Mouse (Mus musculus) activated CD4-positive, CD25-positive, alpha-beta regulatory T cell, adult 4 months (primary cell): ENCODE results near the gene Erich6b. TPM values are rescaled to one million over a fixed set of nuclear protein-coding genes. Genes with fewer than 3 reads are reported as not detected.

Experiments used
- ATAC-seq: one replicate; pipeline ENCODE4 v1.8.0; 2017
- polyA plus RNA-seq, 2 experiments: library from polyadenylated mRNA; unstranded; fragments of 100-300 nt; shearing (Covaris generic); gene quantifications; one replicate each; pipeline ENCODE4 v1.2.1; 2017

The Erich6b gene
- polyA plus RNA-seq = not detected

DNA sequence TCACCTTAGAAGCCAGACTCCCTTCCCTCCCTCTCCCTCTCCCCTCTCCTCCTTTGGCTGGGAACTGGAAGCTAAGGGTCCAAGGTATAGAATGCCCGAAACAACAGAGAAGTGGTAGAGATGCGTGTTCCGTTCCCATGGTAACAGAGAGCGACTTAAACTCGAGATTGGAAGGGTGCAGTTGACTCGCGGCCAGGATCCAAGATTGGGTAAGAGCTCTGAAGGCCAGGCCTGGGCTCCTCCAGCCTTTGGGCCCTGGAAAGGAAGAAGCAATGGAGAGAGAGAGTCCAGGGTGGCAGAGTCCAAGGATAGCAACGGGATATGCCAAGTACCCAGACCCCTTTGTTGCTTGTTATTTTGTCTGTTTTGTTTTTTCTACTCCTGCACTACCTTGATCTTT, at the start of gene Erich6b:
TSS of gene Erich6b (plus strand) at position 180 of the 400 bp plus-strand sequence.
- ATAC-seq = no peak

DNA sequence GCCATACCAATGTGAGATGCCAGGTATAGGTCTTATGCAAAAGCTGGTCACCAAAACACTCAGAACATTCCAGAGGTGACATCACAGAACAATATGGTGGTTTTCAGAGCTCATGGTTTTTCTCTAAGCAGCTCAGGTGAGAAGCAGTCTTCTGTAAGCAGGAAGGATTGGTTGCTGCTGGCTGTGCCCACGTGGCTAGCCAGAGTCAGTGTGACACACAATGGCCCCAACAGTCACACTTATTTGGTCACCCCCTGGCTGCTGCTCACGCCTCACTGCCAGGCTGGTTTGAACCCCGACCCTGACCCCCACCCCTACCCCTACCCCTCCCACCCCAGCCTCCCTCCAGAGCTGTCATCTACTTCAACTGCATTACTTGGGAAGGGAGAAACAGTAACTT, 49.1 kb upstream of the Erich6b start, which contains the start of gene Spert:
TSS of gene Spert (minus strand) at position 139 of the 400 bp plus-strand sequence.
- ATAC-seq = no peak

DNA sequence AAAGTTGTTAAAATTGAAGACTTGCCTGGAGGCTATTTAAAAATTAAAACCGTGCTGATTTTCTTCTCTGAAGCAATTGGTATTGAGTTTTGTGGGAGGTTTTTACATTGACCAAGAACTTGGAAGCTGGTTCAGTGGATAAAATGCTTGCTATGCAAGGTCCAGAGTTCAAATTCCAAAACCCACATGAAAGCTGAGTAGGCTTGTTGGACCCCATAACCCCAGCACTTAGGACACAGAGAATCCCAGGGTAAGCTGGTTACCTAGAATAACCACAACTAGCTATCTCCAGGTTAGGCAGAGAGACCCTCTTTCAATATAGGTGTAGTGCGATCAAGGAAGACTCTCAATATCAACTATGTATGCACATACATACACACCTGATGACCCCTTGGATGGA, 32.9 kb upstream of the Erich6b start:
- no peak for ATAC-seq

DNA sequence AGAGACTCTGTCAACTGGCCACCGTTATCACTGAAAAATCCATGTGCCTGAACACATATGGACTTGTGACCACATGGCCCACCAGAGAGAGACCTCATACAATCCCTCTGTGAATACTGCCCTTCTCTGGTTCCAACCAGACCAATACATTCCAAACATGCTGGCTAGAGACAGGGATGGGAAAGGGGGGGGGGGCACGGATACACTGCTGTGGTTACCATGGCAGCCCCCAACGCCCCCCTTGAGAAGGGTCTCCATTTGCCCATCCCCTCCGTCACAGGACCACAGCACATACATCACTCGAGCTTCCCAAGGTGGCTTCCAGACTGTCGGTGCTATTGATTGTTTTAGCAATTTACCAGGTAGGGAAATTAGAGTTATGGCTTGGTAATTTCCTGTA, 25.7 kb upstream of the Erich6b start:
- ATAC-seq = no peak

DNA sequence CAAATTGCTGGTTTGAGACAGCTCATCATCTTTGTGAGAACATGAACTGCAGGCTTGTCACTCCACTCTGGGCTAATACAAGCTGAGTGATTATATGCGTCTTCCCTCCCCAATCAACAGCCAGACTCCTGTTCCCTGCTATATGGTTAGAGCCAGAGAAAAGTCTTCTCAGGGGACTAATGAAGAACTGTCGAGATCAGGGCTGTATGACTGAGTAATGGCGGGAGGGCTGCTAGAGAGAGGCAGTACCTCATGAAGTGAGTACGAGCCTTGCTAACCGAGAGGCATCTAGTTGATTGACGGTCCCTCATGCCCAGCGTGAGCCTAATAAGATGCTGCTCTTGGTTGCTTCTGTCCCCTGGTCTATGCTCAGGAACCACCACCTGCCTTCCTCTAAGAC, 19.1 kb upstream of the Erich6b start:
- ATAC-seq = no peak

DNA sequence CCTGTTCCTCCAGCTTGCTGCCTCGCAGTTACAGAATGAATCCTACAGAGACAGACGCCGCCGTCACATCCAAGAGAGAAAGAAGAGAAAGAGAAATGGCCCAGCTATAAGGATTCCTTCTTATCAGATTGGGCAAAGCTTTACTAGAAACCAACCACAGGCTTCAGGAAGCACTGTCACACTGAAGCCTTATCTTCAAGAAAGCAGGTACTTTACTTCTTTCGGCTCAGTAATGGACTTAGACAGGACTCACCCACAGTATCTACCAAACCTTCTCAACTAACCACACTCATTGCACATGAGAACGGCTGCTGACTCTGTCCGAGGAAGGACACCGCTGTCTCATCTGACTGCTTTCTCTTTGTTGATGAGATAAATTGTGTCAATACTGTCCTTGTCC, 13.2 kb upstream of the Erich6b start:
- ATAC-seq = no peak

DNA sequence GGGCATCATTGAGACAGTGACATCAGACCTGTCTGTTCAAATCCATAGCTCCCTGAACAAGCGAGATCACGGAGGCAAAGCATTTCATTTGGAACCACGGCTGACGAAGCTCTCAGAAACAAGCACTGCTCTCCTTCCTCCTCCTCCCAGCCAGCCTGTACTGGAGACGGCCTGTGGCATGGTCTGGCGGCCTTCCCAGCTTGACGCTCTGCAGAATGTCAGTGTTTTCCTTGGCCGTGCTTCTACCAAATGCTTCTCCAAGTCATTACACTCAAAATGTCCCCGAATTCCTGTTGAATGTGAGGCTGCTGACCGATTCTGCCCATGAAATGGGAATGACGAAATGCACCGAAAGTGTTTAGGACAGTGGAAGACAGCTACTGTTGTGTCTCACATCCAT, 6.7 kb upstream of the Erich6b start:
- ATAC-seq = no peak

DNA sequence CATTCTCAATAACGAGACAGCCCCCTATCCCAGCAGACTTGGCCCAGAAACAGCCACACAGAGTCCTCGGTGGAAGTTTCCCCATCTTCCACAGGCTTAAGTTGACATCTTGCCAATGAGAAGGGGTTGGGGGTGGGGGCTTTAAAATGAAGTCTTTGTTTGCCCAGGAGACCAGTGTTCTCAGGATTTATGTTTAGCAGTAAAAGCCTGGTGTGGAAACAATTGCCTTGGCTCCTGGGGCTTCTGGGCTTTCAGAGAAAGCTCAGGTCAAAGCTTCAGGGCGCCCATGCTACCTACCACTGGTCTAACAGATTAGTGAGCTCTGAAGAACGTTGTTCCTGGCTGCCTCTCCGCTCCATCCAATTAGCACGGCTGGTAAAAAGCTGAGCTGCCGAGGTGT, 6.0 kb upstream of the Erich6b start:
- ATAC-seq = no peak

DNA sequence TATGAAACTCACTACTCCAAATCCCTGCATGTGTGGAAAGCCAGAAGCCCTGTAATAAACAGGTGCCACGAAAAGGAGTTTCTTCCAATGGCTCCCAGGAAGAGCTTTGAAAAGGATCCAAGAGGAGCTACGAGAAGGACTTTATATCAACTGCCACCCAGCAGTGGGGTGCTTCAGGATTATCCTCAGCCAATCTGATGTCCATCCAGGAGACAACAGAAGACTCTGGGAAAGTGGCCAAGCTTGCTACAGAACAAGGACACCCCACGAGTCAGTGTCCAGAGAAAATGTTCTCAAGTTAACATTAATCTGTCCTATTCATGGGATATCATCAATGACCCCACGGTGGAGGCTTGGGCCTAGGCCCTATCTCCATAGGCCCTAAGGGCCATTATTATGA, 4.4 kb upstream of the Erich6b start:
- no peak for ATAC-seq

DNA sequence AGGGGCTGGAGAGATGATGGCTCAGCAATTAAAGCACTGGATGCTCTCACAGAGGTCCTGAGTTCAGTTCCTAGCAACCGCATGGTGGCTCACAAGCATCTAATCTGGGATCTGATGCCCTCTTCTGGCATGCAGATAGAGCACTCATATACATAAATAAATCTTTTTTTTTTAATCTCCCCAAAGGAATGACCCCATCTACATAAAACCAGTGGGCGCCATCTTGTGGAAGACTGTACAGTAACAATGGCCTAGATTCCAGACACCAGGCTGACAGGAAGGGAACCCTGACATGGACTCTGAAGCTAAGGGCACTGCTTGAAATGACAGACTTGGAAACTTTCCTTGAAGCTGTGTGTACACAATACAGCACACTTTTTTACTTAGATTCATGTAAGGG, 1.2 kb upstream of the Erich6b start:
- ATAC-seq = no peak

DNA sequence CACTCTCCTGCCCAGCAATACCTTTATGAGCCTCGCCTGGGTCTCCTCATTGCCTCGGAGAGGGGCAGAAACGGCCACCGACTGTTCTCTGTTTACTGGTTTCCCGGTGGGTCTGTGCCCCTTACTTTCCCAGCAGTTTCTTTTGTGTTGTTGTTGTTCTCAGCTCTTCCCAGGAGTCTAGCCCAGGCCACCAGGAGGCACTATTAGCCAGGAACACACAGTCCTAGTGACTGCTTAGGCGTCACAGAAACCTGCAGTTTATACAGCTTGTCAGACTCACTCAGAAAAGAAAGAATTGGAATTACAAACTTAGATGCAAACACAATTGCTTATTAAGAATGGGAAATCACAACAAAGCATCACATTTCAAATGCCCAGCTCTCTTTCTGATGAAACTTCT, 690 bp upstream of the Erich6b start:
- no peak for ATAC-seq

DNA sequence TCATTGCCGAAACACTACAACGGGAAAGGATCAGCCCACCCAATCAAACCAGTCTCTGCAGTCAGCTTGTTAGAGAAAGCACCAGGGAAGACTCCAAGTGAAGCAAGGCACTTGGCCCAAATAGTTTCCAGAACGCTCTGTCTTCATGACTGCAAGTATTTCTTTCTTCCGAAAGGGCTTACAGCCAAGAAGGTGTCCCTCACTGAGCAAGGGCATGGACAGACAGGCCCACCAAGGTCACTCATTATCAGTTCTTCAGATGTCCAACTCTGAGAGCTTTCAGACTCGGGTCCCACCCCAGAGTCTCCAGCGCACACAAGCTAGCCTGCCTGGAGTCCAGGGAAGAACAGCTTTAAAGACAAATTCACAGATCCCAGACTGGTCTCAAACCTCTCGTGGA, 3.4 kb downstream of the Erich6b start:
- no peak for ATAC-seq

DNA sequence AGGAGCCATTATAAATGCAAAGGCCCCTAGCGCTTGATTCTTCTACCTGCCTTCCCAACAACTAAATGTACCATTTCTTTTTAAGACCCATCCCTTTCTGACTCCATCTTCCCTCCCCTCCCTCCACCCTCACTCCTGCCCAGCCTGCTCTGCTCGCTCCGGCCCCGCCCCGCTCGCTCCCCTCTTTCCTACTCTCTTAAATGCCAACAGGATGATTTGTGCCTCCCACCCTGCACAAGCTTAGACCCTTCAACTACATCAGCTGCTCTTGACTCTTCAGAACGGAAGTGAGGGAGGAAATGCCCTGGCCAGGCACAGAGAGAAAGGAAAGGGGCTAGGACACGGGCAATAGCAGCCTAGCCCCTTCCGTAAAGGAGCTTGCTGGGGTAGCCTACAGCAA, 4.0 kb downstream of the Erich6b start:
- no peak for ATAC-seq

DNA sequence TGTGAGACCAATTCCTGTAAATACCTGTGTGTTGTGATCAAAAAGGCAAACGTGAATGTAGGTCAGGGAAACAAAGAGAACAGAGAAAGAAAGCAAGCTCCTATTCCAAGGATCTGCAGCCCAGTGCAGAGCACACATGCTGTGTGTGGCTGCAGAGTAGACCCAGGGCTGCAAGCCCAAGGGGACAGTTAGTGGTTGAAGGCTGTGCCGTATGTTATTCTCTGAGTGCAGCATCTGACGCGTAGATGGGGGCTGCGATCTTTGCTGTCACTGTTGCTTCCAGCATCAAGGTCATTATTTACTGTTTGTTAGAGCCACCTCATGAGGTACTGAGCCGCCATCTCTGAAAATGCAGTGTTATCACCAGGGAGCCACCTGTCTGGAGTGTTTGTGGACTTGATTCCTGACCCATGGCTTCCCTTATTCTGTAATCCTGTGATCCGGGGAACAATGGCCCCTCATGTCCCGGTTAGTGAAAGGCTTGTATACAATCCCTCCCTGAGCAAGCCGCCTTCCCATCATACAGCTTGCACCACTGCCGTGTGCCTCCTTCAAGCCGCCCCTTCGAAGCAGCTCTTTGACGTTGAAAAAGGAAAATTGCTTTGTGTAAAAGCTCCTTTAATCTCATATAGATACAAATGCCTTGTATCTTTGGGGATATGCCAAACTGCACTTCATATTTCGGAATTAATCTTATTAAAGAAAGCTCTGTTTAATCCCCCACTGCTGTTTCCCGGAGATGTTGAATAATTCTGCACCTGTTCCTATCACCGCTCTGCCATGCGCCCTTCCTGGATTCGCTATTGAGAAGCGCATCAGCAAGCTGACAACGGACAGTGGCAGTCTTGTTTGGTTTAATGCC, 5.1 kb downstream of the Erich6b start:
- ATAC-seq = no peak

DNA sequence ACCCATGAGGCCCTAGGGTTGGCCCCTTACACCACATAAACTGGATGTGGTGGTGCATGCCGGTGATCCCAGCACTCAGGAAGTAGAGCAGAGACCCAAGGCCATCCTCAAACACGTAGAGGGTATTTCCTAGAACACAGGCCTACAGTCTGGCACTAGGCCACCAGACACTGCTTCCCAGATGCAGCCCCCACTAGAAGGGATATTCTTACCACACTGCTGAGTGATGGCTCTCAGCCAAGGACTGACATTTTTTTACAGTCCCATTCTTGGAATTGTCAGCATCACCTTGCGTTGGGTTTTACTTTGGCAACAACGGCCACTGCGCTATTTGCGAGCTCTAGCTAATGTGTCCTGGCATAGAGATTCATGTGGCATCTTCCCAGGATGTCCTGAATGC, 18.9 kb downstream of the Erich6b start:
- ATAC-seq = no peak

DNA sequence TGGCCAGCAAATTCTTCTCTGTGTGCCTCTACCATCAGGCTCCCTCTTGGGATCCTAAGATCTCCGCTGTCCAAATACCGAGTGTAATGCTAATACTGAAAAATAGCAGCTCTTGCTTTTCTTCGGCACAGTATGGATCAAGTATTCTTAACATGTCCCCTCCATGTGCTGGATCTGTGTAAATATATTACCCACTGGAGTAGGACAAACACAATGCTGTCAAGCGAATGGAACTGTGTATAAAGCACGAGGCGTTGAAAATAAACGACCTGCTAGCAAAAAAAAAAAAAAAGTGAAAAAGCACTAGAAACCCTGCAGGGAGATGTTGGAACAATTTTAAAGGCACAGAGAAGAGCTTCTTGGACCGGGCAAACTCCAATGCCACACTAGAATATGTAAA, 19.5 kb downstream of the Erich6b start:
- ATAC-seq = no peak

DNA sequence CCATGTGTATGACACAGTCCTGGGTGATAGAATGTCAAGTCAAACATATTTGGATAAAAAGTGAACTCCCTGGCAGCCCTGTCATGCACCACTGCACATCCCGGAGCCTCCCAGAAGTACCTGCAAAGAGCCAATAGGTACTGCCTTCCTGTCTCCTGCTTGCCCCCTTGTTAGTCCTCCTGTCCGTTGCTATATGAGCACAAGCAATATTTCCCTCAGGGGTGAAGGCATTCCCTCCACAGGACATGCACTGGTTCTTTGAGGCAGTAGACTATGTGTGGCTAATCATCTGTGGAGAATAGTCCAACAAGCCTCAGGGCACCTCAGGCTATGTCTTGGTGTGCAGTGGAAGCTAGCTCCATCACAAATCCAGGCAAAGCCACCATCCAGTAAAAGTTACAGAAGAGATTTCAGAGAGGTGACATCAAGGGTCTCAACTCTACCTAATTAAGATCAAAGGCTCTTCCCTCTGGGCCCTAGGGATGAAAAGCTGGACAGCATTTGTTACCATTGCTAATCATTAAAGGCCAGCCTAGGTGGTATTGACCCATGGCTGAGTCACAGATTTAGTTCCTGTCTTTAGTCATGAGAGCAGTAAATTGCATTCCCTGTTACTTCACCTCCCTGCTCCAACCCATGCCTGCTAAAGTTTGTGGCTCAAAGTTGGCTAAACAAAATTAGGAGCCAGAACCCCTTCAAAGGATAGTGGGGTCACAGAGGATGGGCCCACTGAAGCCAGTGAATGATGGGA, 23.5 kb downstream of the Erich6b start:
- ATAC-seq = no peak

DNA sequence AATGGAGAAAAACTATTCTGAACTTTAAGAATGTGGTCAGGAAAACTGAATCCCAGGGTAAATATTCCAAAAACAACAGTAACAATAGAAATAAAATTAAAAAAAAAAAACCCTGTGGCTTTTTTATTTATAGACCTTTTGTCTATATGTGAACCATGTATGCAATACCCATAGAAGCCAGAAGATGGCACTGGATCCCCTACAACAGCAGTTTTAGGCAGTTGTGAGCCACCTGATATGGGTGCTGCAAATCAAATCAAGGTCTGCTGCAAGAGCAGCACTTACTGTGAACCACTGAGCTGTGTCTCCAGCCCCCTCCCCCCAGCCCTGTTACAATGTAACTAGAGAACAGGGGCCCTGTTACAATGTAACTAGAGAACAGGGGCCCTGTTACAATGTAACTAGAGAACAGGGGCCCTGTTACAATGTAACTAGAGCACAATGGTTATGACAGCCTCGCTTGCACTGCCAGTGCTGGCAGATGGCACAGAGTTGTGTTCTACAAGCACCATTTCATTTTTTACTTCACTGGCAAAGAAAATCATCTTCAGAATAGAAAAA, 27.1 kb downstream of the Erich6b start:
- ATAC-seq = no peak

DNA sequence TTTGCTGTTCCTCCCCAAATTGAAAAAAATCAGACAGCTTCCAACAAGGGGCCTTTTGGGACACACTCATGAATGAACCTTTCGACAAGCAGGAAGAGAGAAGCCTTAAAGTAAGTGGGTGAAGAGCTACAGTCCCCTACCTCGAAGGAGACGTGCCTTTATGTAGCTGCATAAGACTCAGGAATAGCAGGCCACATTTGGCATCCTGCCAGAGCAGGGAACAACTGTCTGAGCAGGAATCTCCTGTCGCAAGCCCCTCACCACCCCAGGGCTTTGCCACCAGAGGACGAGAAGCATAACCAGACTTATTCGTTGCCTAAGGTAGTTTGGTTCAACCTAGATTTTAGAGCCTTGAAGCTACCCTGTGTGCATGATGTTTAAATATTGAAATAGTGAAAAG, 34.3 kb downstream of the Erich6b start:
- no peak for ATAC-seq

DNA sequence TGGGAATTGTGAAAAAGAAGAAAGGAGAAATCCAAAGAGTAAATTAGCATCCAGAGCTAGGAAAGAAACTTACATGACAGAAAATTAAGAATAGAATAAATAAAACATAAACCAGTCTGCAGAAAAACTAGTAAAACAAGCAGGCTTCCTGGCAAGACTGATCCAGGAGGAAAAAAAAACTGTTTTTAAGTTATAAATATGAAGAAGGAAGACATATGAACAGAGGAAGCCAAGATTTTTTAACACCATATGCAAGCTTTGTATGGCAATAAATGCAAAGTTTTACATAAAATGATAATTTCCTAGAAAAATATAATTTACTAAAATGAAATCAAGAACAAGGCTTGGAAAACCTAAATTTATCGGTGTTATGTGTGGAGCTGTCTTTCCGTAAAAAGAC, 48.4 kb downstream of the Erich6b start:
- no peak for ATAC-seq

DNA sequence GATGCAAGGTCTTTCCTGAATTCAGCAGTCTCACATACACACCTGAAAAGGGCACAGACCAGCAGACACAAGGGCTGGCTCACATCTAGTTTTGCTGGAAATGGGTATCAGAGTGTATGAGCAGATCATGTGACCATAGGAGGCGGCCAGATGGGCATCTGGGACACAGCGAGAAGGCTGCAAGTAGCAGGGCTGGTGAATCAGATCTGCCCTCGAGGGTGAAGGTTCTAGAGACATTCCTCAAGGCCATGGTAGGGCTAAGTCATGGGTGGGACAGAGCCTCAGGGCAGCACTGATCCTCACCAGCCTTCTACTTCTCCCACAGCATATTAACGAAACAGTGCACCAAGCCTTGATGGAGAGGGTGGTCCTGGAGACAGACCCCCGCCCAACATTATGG, 54.0 kb downstream of the Erich6b start:
- ATAC-seq = no peak

DNA sequence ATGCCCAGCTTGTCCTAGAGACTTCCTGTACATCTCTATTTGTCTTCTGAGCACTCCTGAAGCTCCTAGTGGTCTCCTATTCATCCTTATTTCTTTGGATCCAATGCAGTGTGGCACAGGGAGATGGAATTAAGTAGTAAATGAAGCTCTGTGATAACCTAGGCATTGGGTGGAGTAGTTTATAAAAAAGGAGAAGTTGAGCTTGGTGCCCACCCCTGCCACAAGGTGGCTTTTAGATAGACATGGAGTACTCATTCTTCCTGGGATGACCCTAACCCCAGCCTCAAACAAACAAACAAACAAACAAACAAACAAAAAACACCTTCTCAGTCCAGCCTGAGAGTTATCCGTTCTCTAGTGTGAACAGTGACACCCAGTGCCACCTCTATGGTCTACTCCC, 55.9 kb downstream of the Erich6b start:
- ATAC-seq = no peak

DNA sequence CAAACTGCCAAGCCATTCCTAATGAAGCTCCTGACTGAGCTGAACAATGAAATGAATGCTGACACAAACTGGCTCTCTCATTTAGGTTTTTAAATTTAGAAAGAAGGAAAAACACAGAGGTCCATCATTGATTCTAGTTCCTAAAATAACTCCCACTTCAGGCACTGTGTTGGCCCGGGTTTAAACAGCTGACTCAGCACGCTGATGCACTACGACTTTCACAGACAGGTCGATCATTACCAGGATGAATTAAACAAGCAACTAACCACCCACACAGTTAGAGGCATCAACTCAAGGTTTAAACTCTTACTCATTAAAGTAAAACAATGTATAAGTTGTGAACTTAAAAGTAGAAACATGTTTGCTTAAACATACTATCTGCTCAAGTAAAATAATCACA, 64.6 kb downstream of the Erich6b start:
- no peak for ATAC-seq

DNA sequence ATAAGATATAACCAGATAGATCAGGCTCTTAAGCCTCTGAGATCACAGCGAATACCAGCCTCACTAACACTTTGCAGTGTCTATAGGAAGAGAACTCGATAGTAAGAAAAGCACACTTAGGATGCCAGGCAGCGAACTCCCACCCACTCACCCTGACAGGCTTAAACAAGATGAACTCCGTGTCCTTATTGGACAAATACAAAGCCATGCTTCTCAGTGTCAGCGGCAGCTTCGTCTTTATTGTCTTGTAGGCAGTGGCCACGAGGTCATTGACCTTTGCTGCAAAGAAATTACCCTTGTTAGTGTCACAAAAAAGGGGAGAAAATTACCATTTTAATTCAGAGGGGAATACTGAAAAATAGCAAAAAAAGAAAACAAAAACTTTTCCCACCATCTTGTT, 65.7 kb downstream of the Erich6b start:
- no peak for ATAC-seq
